Mouse (Mus musculus) liver, adult 2 months (tissue): ENCODE results near the gene Rnf181. TPM values are rescaled to one million over a fixed set of nuclear protein-coding genes. Genes with fewer than 3 reads are reported as not detected.

Experiments
- DNase-seq: peaks from one replicate; pipeline ENCODE4 v3.0.0-alpha.2; 2011; ENCODE audit warnings: low read depth, low spot score; ENCODE audit errors: extremely low read depth
- H3K27ac ChIP-seq: fragments of 200-500 bp; replicated peaks from 2 replicates; pipeline ENCODE4 v1.5.1; 2012; ENCODE audit warnings: low read depth, mild to moderate bottlenecking, control low read depth, inconsistent platforms, low read length; ENCODE audit not compliant: insufficient read depth
- H3K27me3 ChIP-seq: fragments of 200-500 bp; 2 replicates; pipeline ENCODE4 v1.6.1; 2012; ENCODE audit warnings: mild to moderate bottlenecking, moderate library complexity, low read length, inconsistent platforms; ENCODE audit not compliant: control insufficient read depth, insufficient read depth
- H3K36me3 ChIP-seq: fragments of 200-500 bp; 2 replicates; pipeline ENCODE4 v1.6.1; 2012; ENCODE audit warnings: low read length, inconsistent platforms; ENCODE audit not compliant: control insufficient read depth, insufficient read depth
- H3K4me1 ChIP-seq: fragments of 200-500 bp; 2 replicates; pipeline ENCODE4 v1.6.1; 2011; ENCODE audit warnings: low read length; ENCODE audit not compliant: control insufficient read depth, insufficient read depth
- H3K4me3 ChIP-seq: fragments of 200-500 bp; 2 replicates; pipeline ENCODE4 v1.5.1; 2011; ENCODE audit warnings: low read depth, mild to moderate bottlenecking, control low read depth, low read length, moderate library complexity; ENCODE audit not compliant: insufficient read depth
- H3K79me2 ChIP-seq: fragments of 200-500 bp; 2 replicates; pipeline ENCODE4 v1.6.1; 2012; ENCODE audit warnings: inconsistent platforms, mild to moderate bottlenecking, low read length, moderate library complexity; ENCODE audit not compliant: control insufficient read depth, insufficient read depth
- H3K9ac ChIP-seq: fragments of 200-500 bp; 2 replicates; pipeline ENCODE4 v1.6.1; 2012; ENCODE audit warnings: low read depth, mild to moderate bottlenecking, control low read depth, inconsistent platforms, low read length
- CTCF ChIP-seq: fragments of 200-500 bp; IDR thresholded peaks from 2 replicates; pipeline ENCODE4 v1.5.1; 2011; ENCODE audit warnings: low read depth, low read length, control low read depth
- POLR2A ChIP-seq: fragments of 200-500 bp; IDR thresholded peaks from 2 replicates; pipeline ENCODE4 v1.6.1; 2011; ENCODE audit warnings: low read length, control low read depth; ENCODE audit not compliant: insufficient read depth; ENCODE audit errors: extremely low read depth
- WGBS: fragments of 180-500 bp; shearing (Covaris S2); methylation state at CpG from one replicate; pipeline ENCODE4 v1.1.7; 2018; 5-methylcytosine and 5-hydroxymethylcytosine counted together
- polyA plus RNA-seq: library from polyadenylated mRNA; depleted of rRNA; stranded (reverse); fragments of >200 nt; gene quantifications from 2 replicates; pipeline ENCODE4 v1.2.3, GENCODE M21; 2012
- total RNA-seq: library from RNA; depleted of rRNA; stranded (reverse); fragments of >200 nt; gene quantifications from 2 replicates; pipeline ENCODE4 v1.2.3, GENCODE M21; 2014

The Rnf181 gene
- total and polyA plus RNA-seq, 2 experiments = 62.6 to 75.2 TPM

GRCm38 (mm10) chr6:72374820-72375563, 8.2 kb upstream of the Rnf181 start:
- H3K4me3 ChIP-seq = no peak overlapping the region
- 69% methylated on average over 15 of the region's 15 CpGs for WGBS
- 0 out of 2 replicates have a peak overlapping the region, but pooled peaks have one; percentile 1 for H3K27ac ChIP-seq
- H3K79me2 ChIP-seq = peaks cover 3% of the 10 kb centered on the region; the same call in 1 of the 2 replicates
- no peak overlapping the region for H3K9ac ChIP-seq
- TF ChIP-seq POLR2A (no peak), CTCF (no peak)
- no peak for DNase-seq
- H3K4me1 ChIP-seq = peaks cover 23% of the 10 kb centered on the region
- H3K36me3 ChIP-seq = no peaks in the 10 kb centered on the region
- H3K27me3 ChIP-seq = no peaks in the 10 kb centered on the region

GRCm38 (mm10) chr6:72374206-72374605, 7.5 kb upstream of the Rnf181 start:
- H3K79me2 ChIP-seq = peaks cover 3% of the 10 kb centered on the region; the same call in 1 of the 2 replicates
- H3K36me3 ChIP-seq = no peaks in the 10 kb centered on the region
- 67% methylated on average over 7 of the region's 7 CpGs for WGBS
- no peak for TF ChIP-seq CTCF
- TF ChIP-seq POLR2A = no peak
- no peaks in the 10 kb centered on the region for H3K27me3 ChIP-seq
- 0 out of 2 replicates have a peak overlapping the region, but pooled peaks have one; percentile 18 for H3K27ac ChIP-seq
- peaks cover 21% of the 10 kb centered on the region for H3K4me1 ChIP-seq
- H3K9ac ChIP-seq = 0 out of 2 replicates have a peak overlapping the region, but pooled peaks have one; percentile 3
- DNase-seq = no peak
- no peak overlapping the region for H3K4me3 ChIP-seq

- peaks cover 21% of the 10 kb centered on the region for H3K4me1 ChIP-seq
- H3K9ac ChIP-seq = peak overlapping the region; percentile 16
- H3K27ac ChIP-seq = peak overlapping the region; percentile 66
- WGBS = 18% methylated on average over 4 of the region's 4 CpGs
- no peaks in the 10 kb centered on the region for H3K79me2 ChIP-seq
- no peak for TF ChIP-seq POLR2A
- no peak for TF ChIP-seq CTCF
- no peaks in the 10 kb centered on the region for H3K36me3 ChIP-seq
- H3K27me3 ChIP-seq = no peaks in the 10 kb centered on the region
- DNase-seq = peak; percentile 78
- H3K4me3 ChIP-seq = no peak overlapping the region
Observed at GRCm38 (mm10) chr6:72373184-72373583, 6.4 kb upstream of the Rnf181 start.

GRCm38 (mm10) chr6:72371571-72371970, 4.8 kb upstream of the Rnf181 start:
- WGBS = 3% methylated on average over 1 of the region's 1 CpGs
- no peak for TF ChIP-seq CTCF
- no peak for TF ChIP-seq POLR2A
- H3K27ac ChIP-seq = peak overlapping the region; percentile 53

GRCm38 (mm10) chr6:72371147-72371546, 4.4 kb upstream of the Rnf181 start:
- DNase-seq = no peak
- Histone ChIP-seq H3K4me3 (no peak overlapping the region), H3K79me2 (no peaks in the 10 kb centered on the region), H3K27ac (peak overlapping the region; percentile 53), H3K27me3 (no peaks in the 10 kb centered on the region), H3K4me1 (peaks cover 22% of the 10 kb centered on the region), H3K9ac (0 out of 2 replicates have a peak overlapping the region, but pooled peaks have one; percentile 3), H3K36me3 (no peaks in the 10 kb centered on the region)
- TF ChIP-seq CTCF = no peak
- no peak for TF ChIP-seq POLR2A
- WGBS = 55% methylated on average over 5 of the region's 5 CpGs

More at GRCm38 (mm10) chr6:72371571-72371970, 4.8 kb upstream of the Rnf181 start:
- Histone ChIP-seq H3K36me3 (no peaks in the 10 kb centered on the region), H3K9ac (0 out of 2 replicates have a peak overlapping the region, but pooled peaks have one; percentile 3), H3K27me3 (no peaks in the 10 kb centered on the region), H3K79me2 (no peaks in the 10 kb centered on the region), H3K4me3 (no peak overlapping the region), H3K4me1 (peaks cover 21% of the 10 kb centered on the region)
- DNase-seq = no peak

- DNase-seq = no peak
- Histone ChIP-seq H3K79me2 (no peaks in the 10 kb centered on the region), H3K9ac (no peak overlapping the region), H3K4me1 (peaks cover 22% of the 10 kb centered on the region), H3K27ac (0 out of 2 replicates have a peak overlapping the region, but pooled peaks have one; percentile 13), H3K36me3 (no peaks in the 10 kb centered on the region), H3K4me3 (no peak overlapping the region), H3K27me3 (no peaks in the 10 kb centered on the region)
- TF ChIP-seq POLR2A (no peak), CTCF (no peak)
- WGBS = 78% methylated on average over 12 of the region's 12 CpGs
Observed at GRCm38 (mm10) chr6:72370091-72370490, 3.3 kb upstream of the Rnf181 start.
